10 mouse cellular contexts compared by ENCODE assay signal in genomic region chr8:46502333-46503071, GRCm38 (mm10). TPM values are rescaled to one million over a fixed set of nuclear protein-coding genes. Genes with fewer than 3 reads are reported as not detected.
DNase-seq lines count a peak whose midpoint lies in the region; ATAC-seq lines count a peak whose summit lies in the region.
"Had no signal": no experiment of that assay in that cellular context is flagged by ENCODE, and none has a peak within 500 bp of the region (broad histone marks: within the 10 kb centered on the region; RNA-seq: fewer than 3 reads in every experiment).

No protein-coding gene starts in this region.

- 58% methylated on average over 19 of the region's 19 CpGs for WGBS in liver, embryonic 16.5 days (ENCODE audit: insufficient replicate concordance)

- no peak overlapping the region for H3K4me3 ChIP-seq in liver, embryonic 16.5 days (ENCODE audit: low read depth, low read length)

- H3K36me3 ChIP-seq in liver, embryonic 16.5 days (ENCODE audit: control insufficient read depth, insufficient read depth): peaks cover 18% of the 10 kb centered on the region

- ATAC-seq in liver, embryonic 16.5 days (ENCODE audit: low read depth): no peak
- no peak for ATAC-seq in megakaryocyte progenitor cell, adult 5-6 weeks (replicated peaks; ENCODE audit: poor library complexity)

- DNase-seq in embryo, embryonic 11 days: peak; percentile 21
- no peak for DNase-seq in embryo, embryonic 9.5 days (ENCODE audit: extremely low spot score)
- peak; percentile 32 for DNase-seq in retina, postnatal 1 day
- DNase-seq in retina, embryonic 14.5 days (ENCODE audit: low spot score): no peak
- no peak for DNase-seq in cerebellum, postnatal 36 days
- DNase-seq in layer of hippocampus, postnatal 10 days (ENCODE audit: low spot score in 2 of 2): no peak
- DNase-seq: adrenal gland, adult 2 months; thymus, postnatal 4 days had no signal

- H3K4me1 ChIP-seq in liver, embryonic 16.5 days (ENCODE audit: control insufficient read depth, low read depth, low read length): peaks cover 36% of the 10 kb centered on the region

- H3K27ac ChIP-seq in liver, embryonic 16.5 days (ENCODE audit: low read length): peak overlapping the region; percentile 15; the same call in 1 of the 2 replicates

- H3K9me3 ChIP-seq in liver, embryonic 16.5 days (replicated peaks; ENCODE audit: control insufficient read depth, low read length): no peaks in the 10 kb centered on the region

- no peaks in the 10 kb centered on the region for H3K27me3 ChIP-seq in liver, embryonic 16.5 days (ENCODE audit: control insufficient read depth, insufficient read depth, low read depth, low read length)

- no peak overlapping the region; the same call in 1 of the 2 replicates for H3K4me2 ChIP-seq in liver, embryonic 16.5 days (ENCODE audit: low read depth, low read length)

- H3K9ac ChIP-seq in liver, embryonic 16.5 days (ENCODE audit: low read depth, low read length): no peak overlapping the region

RNA-seq across cellular contexts. Expression of gene Acsl1, which starts 31.7 kb away (rescaled TPM):
- 139 and 168 TPM in 2 replicates for polyA plus RNA-seq in liver, embryonic 16.5 days (2015; fragmentation: Nextera tagmentation; extraction: Ambion mirVana)
- total RNA-seq in megakaryocyte progenitor cell, adult 5-6 weeks (2015): 55.3 and 61.5 TPM in 2 replicates
- 72.5 and 89.7 TPM in 2 replicates for total RNA-seq in megakaryocyte progenitor cell, adult 5-6 weeks (2017)
- total RNA-seq in layer of hippocampus, postnatal 10 days (2021): 10 to 100 TPM; 41.5 to 42.6 TPM

RNA-seq across cellular contexts. Expression of gene Cenpu, which starts 49.3 kb away (rescaled TPM):
- 12.3 and 14.1 TPM in 2 replicates for polyA plus RNA-seq in liver, embryonic 16.5 days (2015; fragmentation: Nextera tagmentation; extraction: Ambion mirVana)
- 34.9 and 42.0 TPM in 2 replicates for total RNA-seq in megakaryocyte progenitor cell, adult 5-6 weeks (2015)
- 71.4 and 104 TPM in 2 replicates for total RNA-seq in megakaryocyte progenitor cell, adult 5-6 weeks (2017)
- total RNA-seq in layer of hippocampus, postnatal 10 days (2021): 1 to 10 TPM; 3.2 to 5.1 TPM

Comparison
In these comparisons a context has a peak if more than half of its experiments do, and no peak if none do; other contexts are left out.
1. DNase-seq: peak in embryo, embryonic 11 days (single experiment) and retina, postnatal 1 day (single experiment); none in embryo, embryonic 9.5 days (single experiment), retina, embryonic 14.5 days (single experiment), cerebellum, postnatal 36 days (0 of 2) and layer of hippocampus, postnatal 10 days (0 of 2).
2. RNA of gene Cenpu, which starts 49.3 kb away (total RNA-seq): 34.9 to 104 TPM in megakaryocyte progenitor cell, adult 5-6 weeks; 3.2 to 5.1 TPM in layer of hippocampus, postnatal 10 days; every median in the first group is over 4 times any median in the second.